Mouse (Mus musculus) MEL (cell line): ENCODE data around the gene Enox1. TPM values are rescaled to one million over a fixed set of nuclear protein-coding genes. Genes with fewer than 3 reads are reported as not detected.

Experiments
- DNase-seq: peaks from one replicate; pipeline ENCODE4 v3.0.0; 2011; ENCODE audit warnings: low read depth, low spot score
- H3K27ac ChIP-seq: 2 replicates; pipeline ENCODE4 v1.5.1; 2012; ENCODE audit warnings: low read depth, mild to moderate bottlenecking, control low read depth, low read length, moderate library complexity; ENCODE audit not compliant: control insufficient read depth
- H3K27me3 ChIP-seq, 2 experiments: fragments of 150-350 bp in 1 of 2; sonication (generic) in 1 of 2; 2 replicates each; pipeline ENCODE4 v1.6.1; 2012; ENCODE audit warnings: low read length in 2 of 2, mild to moderate bottlenecking in 2 of 2, improper control_type of control experiment in 1 of 2, moderate library complexity in 1 of 2; ENCODE audit not compliant: insufficient read depth in 2 of 2, control insufficient read depth in 1 of 2
- H3K36me3 ChIP-seq, 2 experiments: 2 replicates each; pipeline ENCODE4 v1.6.1; 2012 to 2014; ENCODE audit warnings: low read length in 2 of 2, improper control_type of control experiment in 1 of 2, inconsistent platforms in 1 of 2, mild to moderate bottlenecking in 1 of 2; ENCODE audit not compliant: insufficient read depth in 2 of 2, control insufficient read depth in 1 of 2
- H3K4me1 ChIP-seq, 2 experiments: fragments of 150-350 bp in 1 of 2; sonication (generic) in 1 of 2; 2 replicates each; pipeline ENCODE4 v1.6.1; 2012; ENCODE audit warnings: low read length in 2 of 2, improper control_type of control experiment in 1 of 2, mild to moderate bottlenecking in 1 of 2; ENCODE audit not compliant: insufficient read depth in 2 of 2, control insufficient read depth in 1 of 2
- H3K4me3 ChIP-seq, 2 experiments: fragments of 150-350 bp in 1 of 2; sonication (generic) in 1 of 2; 2 replicates each; pipeline ENCODE4 v1.5.1; 2012; ENCODE audit warnings: low read depth in 2 of 2, low read length in 2 of 2, mild to moderate bottlenecking in 2 of 2, moderate library complexity in 2 of 2, control low read depth in 1 of 2, improper control_type of control experiment in 1 of 2; ENCODE audit not compliant: control insufficient read depth in 1 of 2, insufficient read depth in 1 of 2
- H3K79me2 ChIP-seq: 2 replicates; pipeline ENCODE4 v1.6.1; 2012; ENCODE audit warnings: mild to moderate bottlenecking, low read length, moderate library complexity; ENCODE audit not compliant: control insufficient read depth, poor library complexity, insufficient read depth
- H3K9ac ChIP-seq: 2 replicates; pipeline ENCODE4 v1.6.1; 2012; ENCODE audit warnings: low read depth, mild to moderate bottlenecking, control low read depth, low read length, moderate library complexity; ENCODE audit not compliant: control insufficient read depth, poor library complexity, severe bottlenecking
- H3K9me3 ChIP-seq: fragments of 150-350 bp; sonication (generic); replicated peaks from 2 replicates; pipeline ENCODE4 v1.6.1; 2012; ENCODE audit warnings: mild to moderate bottlenecking, low read length, improper control_type of control experiment, moderate library complexity; ENCODE audit not compliant: insufficient read depth
- BHLHE40 ChIP-seq: IDR thresholded peaks from 2 replicates; pipeline ENCODE4 v1.6.1; 2012; ENCODE audit warnings: low read depth, mild to moderate bottlenecking, inconsistent platforms, low read length, improper control_type of control experiment, borderline replicate concordance
- CHD2 ChIP-seq: IDR thresholded peaks from 2 replicates; pipeline ENCODE4 v1.6.1; 2011; ENCODE audit warnings: low read length, improper control_type of control experiment
- CTCF ChIP-seq, 3 experiments: IDR thresholded peaks in 2 of 3; conservative IDR thresholded peaks in 1 of 3; 2 replicates each; pipeline ENCODE4 v1.5.1; 2011 to 2012; ENCODE audit warnings: low read length in 3 of 3, low read depth in 2 of 3, mild to moderate bottlenecking in 2 of 3, improper control_type of control experiment in 1 of 3, inconsistent platforms in 1 of 3, mixed read lengths in 1 of 3, moderate library complexity in 1 of 3; ENCODE audit not compliant: control insufficient read depth in 1 of 3, insufficient read depth in 1 of 3, poor library complexity in 1 of 3, severe bottlenecking in 1 of 3
- EP300 ChIP-seq, 2 experiments: IDR thresholded peaks; 2 replicates each; pipeline ENCODE4 v1.6.1; 2011; ENCODE audit warnings: improper control_type of control experiment in 2 of 2, low read length in 2 of 2, low read depth in 1 of 2, mild to moderate bottlenecking in 1 of 2
- HCFC1 ChIP-seq: IDR thresholded peaks from 2 replicates; pipeline ENCODE4 v1.6.1; 2012; ENCODE audit warnings: low read depth, mild to moderate bottlenecking, inconsistent platforms, low read length, improper control_type of control experiment, moderate library complexity
- JUND ChIP-seq: IDR thresholded peaks from 2 replicates; pipeline ENCODE4 v1.6.1; 2011; ENCODE audit warnings: low read depth, mild to moderate bottlenecking, improper control_type of control experiment, low read length
- KAT2A ChIP-seq: conservative IDR thresholded peaks from 2 replicates; pipeline ENCODE4 v1.6.1; 2012; ENCODE audit warnings: low read depth, low read length, improper control_type of control experiment, inconsistent platforms
- MAFK ChIP-seq: IDR thresholded peaks from 2 replicates; pipeline ENCODE4 v1.6.1; 2011; ENCODE audit warnings: low read depth, mild to moderate bottlenecking, low read length, improper control_type of control experiment, borderline replicate concordance
- MAZ ChIP-seq: IDR thresholded peaks from 2 replicates; pipeline ENCODE4 v1.6.1; 2012; ENCODE audit warnings: low read depth, mild to moderate bottlenecking, inconsistent platforms, low read length, improper control_type of control experiment
- MEF2A ChIP-seq: IDR thresholded peaks from 2 replicates; pipeline ENCODE4 v1.6.1; 2014; ENCODE audit warnings: low read depth, mild to moderate bottlenecking, inconsistent platforms, low read length, improper control_type of control experiment; ENCODE audit not compliant: poor library complexity, insufficient replicate concordance, severe bottlenecking; ENCODE audit errors: extremely low read depth
- MXI1 ChIP-seq: IDR thresholded peaks from 2 replicates; pipeline ENCODE4 v1.6.1; 2011; ENCODE audit warnings: mild to moderate bottlenecking, low read depth, low read length, improper control_type of control experiment
- NELFE ChIP-seq: IDR thresholded peaks from 2 replicates; pipeline ENCODE4 v1.6.1; 2011; ENCODE audit warnings: low read depth, low read length, improper control_type of control experiment
- POLR2AphosphoS2 ChIP-seq: IDR thresholded peaks from 2 replicates; pipeline ENCODE4 v1.6.1; 2011; ENCODE audit warnings: low read length, improper control_type of control experiment
- RAD21 ChIP-seq: IDR thresholded peaks from 2 replicates; pipeline ENCODE4 v1.6.1; 2011; ENCODE audit warnings: mild to moderate bottlenecking, low read depth, low read length, improper control_type of control experiment
- SMC3 ChIP-seq: IDR thresholded peaks from 2 replicates; pipeline ENCODE4 v1.6.1; 2011; ENCODE audit warnings: low read depth, low read length, improper control_type of control experiment
- TCF12 ChIP-seq: IDR thresholded peaks from 2 replicates; pipeline ENCODE4 v1.6.1; 2014; ENCODE audit warnings: low read depth, mild to moderate bottlenecking, inconsistent platforms, low read length, improper control_type of control experiment, moderate library complexity
- UBTF ChIP-seq: IDR thresholded peaks from 2 replicates; pipeline ENCODE4 v1.6.1; 2012; ENCODE audit warnings: low read depth, mild to moderate bottlenecking, inconsistent platforms, low read length, improper control_type of control experiment, moderate library complexity, borderline replicate concordance; ENCODE audit not compliant: insufficient read depth
- USF1 ChIP-seq: IDR thresholded peaks from 2 replicates; pipeline ENCODE4 v1.6.1; 2014; ENCODE audit warnings: low read depth, mild to moderate bottlenecking, inconsistent platforms, low read length, improper control_type of control experiment, moderate library complexity
- ZMIZ1 ChIP-seq: IDR thresholded peaks from 2 replicates; pipeline ENCODE4 v1.6.1; 2012; ENCODE audit warnings: low read depth, mild to moderate bottlenecking, inconsistent platforms, low read length, improper control_type of control experiment, moderate library complexity
- polyA plus RNA-seq, 2 experiments: library from polyadenylated mRNA; stranded (reverse) in 1 of 2; unstranded in 1 of 2; fragments of >175 nt in 1 of 2; fragments of >200 nt in 1 of 2; gene quantifications; 2 replicates each; pipeline versions ENCODE4 v1.2.1 to v1.2.4; 2012; ENCODE audit warnings: low replicate concordance in 2 of 2, low read depth in 1 of 2; ENCODE audit not compliant: insufficient read length in 2 of 2, insufficient read depth in 1 of 2, missing spikeins in 1 of 2
- total RNA-seq: library from RNA; depleted of rRNA; stranded (reverse); fragments of 300-350 nt; gene quantifications from 2 replicates; pipeline ENCODE4 v1.2.3, GENCODE M21; 2012

Gene Enox1
- total and polyA plus RNA-seq, 3 experiments: not detected

- H3K27ac ChIP-seq: no peak overlapping the region
- TF ChIP-seq BHLHE40 (no peak), HCFC1 (no peak)
- TF ChIP-seq, all 39 proteins: peak for 0
Observed at GRCm38 (mm10) chr14:77632466-77633171, 476.1 kb downstream of the Enox1 start.

GRCm38 (mm10) chr14:77633172-77633542, 476.6 kb downstream of the Enox1 start:
- no peak for DNase-seq
- no peaks in the 10 kb centered on the region for H3K27me3 ChIP-seq
- no peak overlapping the region for H3K9ac ChIP-seq
- H3K36me3 ChIP-seq: no peaks in the 10 kb centered on the region
- TF ChIP-seq POLR2AphosphoS2 (no peak), CTCF (IDR thresholded peaks at IDR 0.05 in 2 of 3, conservative IDR thresholded peaks at IDR 0.05 in 1 of 3; ENCODE audit: control insufficient read depth in 1 of 3, insufficient read depth in 1 of 3, low read depth in 2 of 3, low read length in 3 of 3, poor library complexity in 1 of 3, severe bottlenecking in 1 of 3) (no peak), KAT2A (no peak), MEF2A (no peak), ZMIZ1 (no peak), RAD21 (no peak), SMC3 (no peak), MAFK (no peak), EP300 (IDR thresholded peaks at IDR 0.05; ENCODE audit: low read depth in 1 of 2, low read length in 2 of 2) (no peak), MAZ (no peak), JUND (no peak), CHD2 (no peak), NELFE (no peak), BHLHE40 (no peak)
- H3K4me3 ChIP-seq: no peak overlapping the region
- H3K9me3 ChIP-seq: no peaks in the 10 kb centered on the region
- no peaks in the 10 kb centered on the region for H3K4me1 ChIP-seq
- no peak overlapping the region for H3K27ac ChIP-seq
- H3K79me2 ChIP-seq: no peaks in the 10 kb centered on the region

More at GRCm38 (mm10) chr14:77632466-77633171, 476.1 kb downstream of the Enox1 start:
- H3K4me3 ChIP-seq: no peak overlapping the region
- H3K36me3 ChIP-seq: no peaks in the 10 kb centered on the region
- no peak overlapping the region for H3K9ac ChIP-seq
- H3K9me3 ChIP-seq: no peaks in the 10 kb centered on the region
- H3K4me1 ChIP-seq: no peaks in the 10 kb centered on the region
- no peaks in the 10 kb centered on the region for H3K79me2 ChIP-seq
- H3K27me3 ChIP-seq: no peaks in the 10 kb centered on the region
- DNase-seq: no peak

- no peak overlapping the region for H3K4me3 ChIP-seq
Observed at GRCm38 (mm10) chr14:77636931-77637330, 480.4 kb downstream of the Enox1 start.

More at GRCm38 (mm10) chr14:77636931-77637330, 480.4 kb downstream of the Enox1 start:
- TF ChIP-seq MXI1: no peak
- TF ChIP-seq BHLHE40: no peak
- TF ChIP-seq USF1: no peak
- no peak for TF ChIP-seq TCF12
- TF ChIP-seq UBTF: no peak
- TF ChIP-seq POLR2AphosphoS2: no peak
- TF ChIP-seq, all 39 proteins: peak for 0
- Histone ChIP-seq H3K9ac (no peak overlapping the region), H3K4me1 (no peaks in the 10 kb centered on the region), H3K9me3 (no peaks in the 10 kb centered on the region), H3K79me2 (no peaks in the 10 kb centered on the region), H3K27ac (no peak overlapping the region), H3K27me3 (no peaks in the 10 kb centered on the region), H3K36me3 (no peaks in the 10 kb centered on the region)
- DNase-seq: no peak
